ENCODE assay signal across 26 mouse cellular contexts in the genomic region with DNA sequence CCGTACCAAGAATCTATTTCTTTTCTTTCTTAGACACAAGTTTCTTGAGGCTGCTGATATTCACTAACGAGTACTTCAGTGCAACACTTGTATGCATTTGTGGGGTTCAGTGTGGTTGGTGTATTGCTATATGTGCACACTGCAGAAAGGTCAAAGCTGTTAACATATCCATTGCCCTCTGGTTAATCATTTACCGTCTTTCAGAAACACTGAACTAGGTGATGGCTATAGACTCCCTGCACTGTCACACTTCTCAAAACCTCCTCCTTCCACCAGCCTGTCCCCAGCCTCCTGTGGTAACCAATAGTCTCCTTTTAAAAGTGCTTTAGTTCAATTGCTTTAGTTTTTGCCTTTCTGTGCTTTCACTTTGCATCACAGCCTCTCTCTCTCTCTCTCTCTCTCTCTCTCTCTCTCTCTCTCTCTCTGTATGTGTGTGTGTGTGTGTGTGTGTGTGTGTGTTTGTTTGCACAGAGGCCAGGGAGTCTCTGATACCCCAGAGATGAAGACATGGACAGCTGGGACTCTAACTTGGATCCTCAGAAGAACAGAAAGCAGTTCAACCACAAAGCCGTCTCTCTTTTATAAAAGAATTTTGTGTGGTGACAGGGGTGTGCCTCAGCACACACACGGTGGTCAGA. TPM values are rescaled to one million over a fixed set of nuclear protein-coding genes. Genes with fewer than 3 reads are reported as not detected.
A peak's percentile ranks its signal among the peaks of the same experiment; 100 is the strongest.
DNase-seq lines count a peak whose midpoint lies in the region; ATAC-seq and TF ChIP-seq lines count a peak whose summit lies in the region.
"Had no signal": no experiment of that assay in that cellular context is flagged by ENCODE, and none has a peak within 500 bp of the region (broad histone marks: within the 10 kb centered on the region; RNA-seq: fewer than 3 reads in every experiment).

No protein-coding gene starts in this region.

- H3K4me3 ChIP-seq in liver, adult 2 months (ENCODE audit: insufficient read depth, low read depth, low read length): no peak overlapping the region
- H3K4me3 ChIP-seq in liver, embryonic 11.5 days (ENCODE audit: low read depth, low read length): no peak overlapping the region
- H3K4me3 ChIP-seq in liver, postnatal 0 days (ENCODE audit: low read depth, low read length): no peak overlapping the region
- H3K4me3 ChIP-seq: embryonic facial prominence, embryonic 13.5 days; erythroblast, embryonic 14.5 days; forebrain, embryonic 13.5 days; heart, embryonic 10.5 days; midbrain, embryonic 15.5 days; myocyte; neural tube, embryonic 13.5 days had no signal

- no peak for TF ChIP-seq EP300 in liver, postnatal 0 days (IDR thresholded peaks at IDR 0.05; ENCODE audit: low read depth)

- intact Hi-C loops in left cerebral cortex, postnatal 10 days (cut with DNase I): no loop called here

- no peaks in the 10 kb centered on the region for H3K4me1 ChIP-seq in liver, adult 2 months (ENCODE audit: control insufficient read depth, insufficient read depth, low read length)
- H3K4me1 ChIP-seq in liver, embryonic 11.5 days (replicated peaks; ENCODE audit: control insufficient read depth, insufficient read depth, low read length): no peaks in the 10 kb centered on the region
- no peaks in the 10 kb centered on the region for H3K4me1 ChIP-seq in liver, postnatal 0 days (ENCODE audit: insufficient read depth)
- H3K4me1 ChIP-seq: embryonic facial prominence, embryonic 13.5 days; forebrain, embryonic 13.5 days; heart, embryonic 10.5 days; midbrain, embryonic 15.5 days; neural tube, embryonic 13.5 days had no signal

- no peaks in the 10 kb centered on the region for H3K9me3 ChIP-seq in liver, embryonic 11.5 days (ENCODE audit: control insufficient read depth, low read length)
- no peaks in the 10 kb centered on the region for H3K9me3 ChIP-seq in liver, postnatal 0 days (ENCODE audit: low read length)
- H3K9me3 ChIP-seq: embryonic facial prominence, embryonic 13.5 days; forebrain, embryonic 13.5 days; heart, embryonic 10.5 days; midbrain, embryonic 15.5 days; neural tube, embryonic 13.5 days had no signal

- H3K36me3 ChIP-seq in liver, adult 2 months (ENCODE audit: control insufficient read depth, insufficient read depth, low read length): no peaks in the 10 kb centered on the region
- H3K36me3 ChIP-seq in liver, embryonic 11.5 days (ENCODE audit: control insufficient read depth, insufficient read depth, low read length): no peaks in the 10 kb centered on the region
- H3K36me3 ChIP-seq in liver, postnatal 0 days (replicated peaks; ENCODE audit: insufficient read depth, low read length): no peaks in the 10 kb centered on the region
- H3K36me3 ChIP-seq: embryonic facial prominence, embryonic 13.5 days; heart, embryonic 10.5 days; midbrain, embryonic 15.5 days; neural tube, embryonic 13.5 days had no signal

- no peaks in the 10 kb centered on the region for H3K27me3 ChIP-seq in liver, adult 2 months (ENCODE audit: control insufficient read depth, insufficient read depth, low read length)
- no peaks in the 10 kb centered on the region for H3K27me3 ChIP-seq in liver, embryonic 11.5 days (replicated peaks; ENCODE audit: control insufficient read depth, insufficient read depth, low read length)
- H3K27me3 ChIP-seq in liver, postnatal 0 days (ENCODE audit: insufficient read depth, low read length): no peaks in the 10 kb centered on the region
- H3K27me3 ChIP-seq: embryonic facial prominence, embryonic 13.5 days; forebrain, embryonic 13.5 days; midbrain, embryonic 15.5 days; neural tube, embryonic 13.5 days; Patski had no signal

- WGBS in liver, adult 2 months: 29% methylated on average over 5 of the region's 5 CpGs
- WGBS in liver, embryonic 11.5 days: 67% methylated on average over 5 of the region's 5 CpGs
- WGBS in liver, postnatal 0 days (ENCODE audit: insufficient replicate concordance): 52% methylated on average over 5 of the region's 5 CpGs

- ATAC-seq in liver, embryonic 11.5 days (replicated peaks; ENCODE audit: low FRiP score): peak; percentile 51; the same call in 1 of the 2 replicates
- ATAC-seq in liver, postnatal 0 days: peak; percentile 94
- ATAC-seq: forebrain, embryonic 13.5 days; hindbrain, postnatal 0 days; lung, postnatal 0 days; midbrain, embryonic 15.5 days; Patski had no signal

- peak; percentile 57 for DNase-seq in liver, adult 2 months (ENCODE audit: extremely low read depth, low read depth, low spot score)
- DNase-seq in liver: no peak
- no peak for DNase-seq in liver, embryonic 11.5 days (ENCODE audit: low spot score)
- no peak for DNase-seq in liver, postnatal 0 days
- peak; percentile 55 for DNase-seq in yolk sac, embryonic 10.5 days (ENCODE audit: low spot score)
- DNase-seq in left cerebral cortex, postnatal 10 days (ENCODE audit: extremely low spot score in 1 of 2, low spot score in 2 of 2): no peak
- no peak for DNase-seq in kidney, adult 8-10 months
- DNase-seq in thymus, adult 18-20 months: no peak
- DNase-seq: adrenal gland, adult 2 months; cerebellum, adult 2 months; cerebellum, postnatal 25 days; embryo, embryonic 11 days; kidney, postnatal 4 days; retina, postnatal 1 day; thymus, postnatal 25 days had no signal

- no peak overlapping the region for H3K9ac ChIP-seq in liver, adult 2 months (ENCODE audit: low read depth, low read length)
- no peak overlapping the region for H3K9ac ChIP-seq in liver, embryonic 11.5 days (ENCODE audit: low read depth, low read length)
- no peak overlapping the region for H3K9ac ChIP-seq in liver, postnatal 0 days (replicated peaks)
- H3K9ac ChIP-seq: embryonic facial prominence, embryonic 13.5 days; forebrain, embryonic 13.5 days; midbrain, embryonic 15.5 days; neural tube, embryonic 13.5 days had no signal

- no peak for TF ChIP-seq POLR2A in liver, adult 2 months (IDR thresholded peaks at IDR 0.05; ENCODE audit: extremely low read depth, insufficient read depth, low read length)

- H3K27ac ChIP-seq in liver, adult 2 months (replicated peaks; ENCODE audit: insufficient read depth, low read depth, low read length): no peak overlapping the region
- no peak overlapping the region for H3K27ac ChIP-seq in liver, embryonic 11.5 days (ENCODE audit: low read depth, low read length)
- H3K27ac ChIP-seq in liver, postnatal 0 days (ENCODE audit: low read depth): no peak overlapping the region
- H3K27ac ChIP-seq: embryonic facial prominence, embryonic 13.5 days; forebrain, embryonic 13.5 days; heart, embryonic 10.5 days; hindbrain, postnatal 0 days; macrophage; midbrain, embryonic 15.5 days; neural tube, embryonic 13.5 days had no signal

- H3K79me2 ChIP-seq in liver, adult 2 months (ENCODE audit: control insufficient read depth, insufficient read depth, low read length): no peaks in the 10 kb centered on the region

- no peak overlapping the region for H3K4me2 ChIP-seq in liver, embryonic 11.5 days
- H3K4me2 ChIP-seq in liver, postnatal 0 days (ENCODE audit: low read depth, low read length): 0 out of 2 replicates have a peak overlapping the region, but pooled peaks have one; percentile 0
- H3K4me2 ChIP-seq: embryonic facial prominence, embryonic 13.5 days; forebrain, embryonic 13.5 days; midbrain, embryonic 15.5 days; neural tube, embryonic 13.5 days had no signal

- TF ChIP-seq CTCF in liver, adult 2 months (IDR thresholded peaks at IDR 0.05; ENCODE audit: low read depth, low read length): no peak
- no peak for TF ChIP-seq CTCF in liver, postnatal 0 days (IDR thresholded peaks at IDR 0.05; ENCODE audit: low read depth)

RNA-seq across cellular contexts. Expression of a gene that starts 13.3 kb away (rescaled TPM):
- total RNA-seq in liver, adult 2 months (2014; rRNA removed): 36.2 and 52.9 TPM in 2 replicates
- polyA plus RNA-seq in liver, adult 2 months (2012; rRNA removed): 2.9 and 3.1 TPM in 2 replicates
- polyA plus RNA-seq in liver, embryonic 11.5 days (2014; fragmentation: Nextera tagmentation; extraction: Ambion mirVana): 83.6 and 84.2 TPM in 2 replicates
- 71.6 and 73.2 TPM in 2 replicates for polyA plus RNA-seq in liver, postnatal 0 days (2015; fragmentation: Nextera tagmentation; extraction: Ambion mirVana)
- 10 to 100 TPM; 47.9 to 50.5 TPM for total RNA-seq in left cerebral cortex, postnatal 10 days (2021)

RNA-seq across cellular contexts. Expression of a gene that starts 43.4 kb away (rescaled TPM):
- total RNA-seq in liver, adult 2 months (2014; rRNA removed): 0.07 TPM in 1 of 2 replicates, not detected in the other
- 0.05 TPM in 1 of 2 replicates, not detected in the other for polyA plus RNA-seq in liver, adult 2 months (2012; rRNA removed)
- 0.15 and 0.25 TPM in 2 replicates for polyA plus RNA-seq in liver, embryonic 11.5 days (2014; fragmentation: Nextera tagmentation; extraction: Ambion mirVana)
- 0.43 TPM in 2 replicates for polyA plus RNA-seq in liver, postnatal 0 days (2015; fragmentation: Nextera tagmentation; extraction: Ambion mirVana)
- 1 to 10 TPM in 1 of 2 experiments, under 1 TPM in 1; 0.69 to 1.1 TPM for total RNA-seq in left cerebral cortex, postnatal 10 days (2021)
- polyA plus RNA-seq: adrenal gland, adult 2 months; erythroblast, embryonic 14.5 days; macrophage had no signal

Comparison
In these comparisons a context has a peak if more than half of its experiments do, and no peak if none do; other contexts are left out.
1. DNase-seq: peak in liver, adult 2 months (single experiment) and yolk sac, embryonic 10.5 days (single experiment); none in liver (single experiment), liver, embryonic 11.5 days (single experiment), liver, postnatal 0 days (single experiment), left cerebral cortex, postnatal 10 days (0 of 2), kidney, adult 8-10 months (0 of 2) and thymus, adult 18-20 months (0 of 2).
2. RNA of a gene that starts 13.3 kb away (polyA plus RNA-seq): 83.6 to 84.2 TPM in liver, embryonic 11.5 days and 71.6 to 73.2 TPM in liver, postnatal 0 days; 2.9 to 3.1 TPM in liver, adult 2 months; every median in the first group is over 10 times any median in the second.